Mouse (Mus musculus) liver, postnatal 0 days (tissue): ENCODE results near the gene Nup62.

Experiments
- CTCF ChIP-seq: sonication (generic); IDR thresholded peaks from 2 replicates; pipeline ENCODE4 v1.5.1; 2016; ENCODE audit warnings: antibody characterized with exemption, low read depth
- EP300 ChIP-seq: IDR thresholded peaks from 2 replicates; pipeline ENCODE4 v1.6.1; 2016; ENCODE audit warnings: antibody characterized with exemption, low read depth, mild to moderate bottlenecking

DNA sequence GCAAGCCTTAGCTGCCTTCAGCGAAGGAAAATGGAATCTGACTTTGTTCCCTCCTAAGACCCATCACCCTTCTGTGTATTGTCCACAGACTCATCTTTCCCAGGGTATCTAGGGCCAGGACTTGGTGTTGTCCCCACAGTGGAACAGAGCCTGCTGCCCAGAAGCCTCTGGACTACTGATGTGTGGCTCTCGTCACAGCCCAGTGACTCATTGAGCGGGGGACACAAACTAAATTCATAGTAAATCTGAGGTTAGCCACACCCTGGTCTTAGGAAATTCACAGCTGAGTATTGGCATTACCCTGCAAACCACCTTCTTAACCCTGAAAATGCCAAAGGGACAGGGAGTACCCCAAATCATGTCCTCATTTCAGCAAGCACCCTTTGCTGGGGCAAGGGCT lies 10.9 kb downstream of the Nup62 start:
- TF ChIP-seq CTCF (no peak), EP300 (no peak)
